8 mouse cellular contexts compared by ENCODE assay signal in the genomic region with DNA sequence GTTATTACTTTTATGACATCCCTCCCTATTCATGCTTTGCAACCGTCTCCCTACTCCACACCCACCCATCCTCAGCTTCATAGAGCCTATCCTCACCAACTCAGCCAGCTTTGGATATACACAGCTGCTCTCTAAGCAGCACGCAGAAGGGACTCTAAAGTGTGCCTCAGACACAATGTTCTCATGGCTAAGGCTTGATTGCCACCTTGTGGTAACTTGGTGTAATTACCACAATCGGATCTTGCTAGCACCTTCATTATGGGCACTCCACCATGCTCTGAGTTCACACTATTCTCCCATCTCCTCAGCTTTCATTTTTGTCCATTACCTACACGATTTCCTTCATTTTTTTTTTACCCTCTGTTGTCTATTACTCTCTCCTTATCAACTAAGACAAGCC. TPM values are rescaled to one million over a fixed set of nuclear protein-coding genes. Genes with fewer than 3 reads are reported as not detected.
DNase-seq lines count a peak whose midpoint lies in the region; ATAC-seq and TF ChIP-seq lines count a peak whose summit lies in the region.

No protein-coding gene starts in this region.

- H3K27ac ChIP-seq in hindbrain, embryonic 11.5 days (ENCODE audit: low read depth, low read length) = no peak overlapping the region
- H3K27ac ChIP-seq in lung, embryonic 14.5 days (ENCODE audit: low read depth) = no peak overlapping the region

- WGBS in hindbrain, embryonic 11.5 days = 3% methylated on average over 4 of the region's 4 CpGs
- WGBS in lung, embryonic 14.5 days = under 1% methylated on average over 4 of the region's 4 CpGs

- ATAC-seq in G1E (ENCODE audit: extremely low read depth, insufficient number of reproducible peaks, low FRiP score, poor library complexity, severe bottlenecking) = peak; percentile 57
- peak; percentile 72 for ATAC-seq in erythroid progenitor cell, adult 5-6 weeks (replicated peaks; ENCODE audit: low FRiP score, poor library complexity, severe bottlenecking)
- peak; percentile 87 for ATAC-seq in hindbrain, embryonic 11.5 days (ENCODE audit: low FRiP score)
- ATAC-seq in lung, embryonic 14.5 days (ENCODE audit: insufficient read depth) = peak; percentile 86

- H3K27me3 ChIP-seq in G1E (ENCODE audit: insufficient read depth, low read length) = no peaks in the 10 kb centered on the region
- no peaks in the 10 kb centered on the region for H3K27me3 ChIP-seq in hindbrain, embryonic 11.5 days (ENCODE audit: control insufficient read depth, insufficient read depth, low read length)
- no peaks in the 10 kb centered on the region for H3K27me3 ChIP-seq in lung, embryonic 14.5 days (ENCODE audit: insufficient read depth, low read length)

- H3K4me2 ChIP-seq in hindbrain, embryonic 11.5 days (replicated peaks; ENCODE audit: low read depth, low read length) = no peak overlapping the region
- no peak overlapping the region for H3K4me2 ChIP-seq in lung, embryonic 14.5 days

- H3K36me3 ChIP-seq in G1E (replicated peaks) = no peaks in the 10 kb centered on the region
- no peaks in the 10 kb centered on the region for H3K36me3 ChIP-seq in hindbrain, embryonic 11.5 days (ENCODE audit: control insufficient read depth, insufficient read depth, low read length)
- no peaks in the 10 kb centered on the region for H3K36me3 ChIP-seq in lung, embryonic 14.5 days (ENCODE audit: insufficient read depth)

- DNase-seq in G1E (ENCODE audit: low spot score) = no peak
- peak; percentile 91 for DNase-seq in brain, adult 2 months (ENCODE audit: low read depth, low spot score)
- peak; percentile 80 for DNase-seq in hindbrain, embryonic 11.5 days (ENCODE audit: low spot score)
- DNase-seq in layer of hippocampus, adult 8-10 months (ENCODE audit: low spot score in 2 of 2) = peak; percentile 23 to 56
- peak; percentile 93 for DNase-seq in lung, embryonic 14.5 days
- peak; percentile 93 for DNase-seq in retina, embryonic 14.5 days (ENCODE audit: low spot score)
- no peak for DNase-seq in urinary bladder, postnatal 4 days (ENCODE audit: low spot score in 2 of 2)

- H3K4me1 ChIP-seq in G1E (ENCODE audit: insufficient read depth, low read depth, low read length) = no peaks in the 10 kb centered on the region
- no peaks in the 10 kb centered on the region for H3K4me1 ChIP-seq in hindbrain, embryonic 11.5 days (replicated peaks; ENCODE audit: control insufficient read depth, insufficient read depth, low read length)
- H3K4me1 ChIP-seq in lung, embryonic 14.5 days (ENCODE audit: insufficient read depth) = no peaks in the 10 kb centered on the region

- H3K9ac ChIP-seq in hindbrain, embryonic 11.5 days (ENCODE audit: low read depth, low read length) = no peak overlapping the region
- no peak overlapping the region for H3K9ac ChIP-seq in lung, embryonic 14.5 days

- no peaks in the 10 kb centered on the region for H3K9me3 ChIP-seq in G1E (replicated peaks)
- no peaks in the 10 kb centered on the region for H3K9me3 ChIP-seq in hindbrain, embryonic 11.5 days (ENCODE audit: control insufficient read depth, low read length)
- no peaks in the 10 kb centered on the region for H3K9me3 ChIP-seq in lung, embryonic 14.5 days (ENCODE audit: low read depth, low read length)

- peak; percentile 39; the same call in 1 of the 2 replicates for TF ChIP-seq CTCF in G1E (IDR thresholded peaks at IDR 0.05; ENCODE audit: low read depth, low read length)
- TF ChIP-seq CTCF in lung, embryonic 14.5 days (IDR thresholded peaks at IDR 0.05; ENCODE audit: low read depth) = peak; percentile 94

- no peak overlapping the region for H3K4me3 ChIP-seq in G1E (ENCODE audit: low read depth, low read length)
- no peak overlapping the region for H3K4me3 ChIP-seq in hindbrain, embryonic 11.5 days (ENCODE audit: low read depth, low read length)
- H3K4me3 ChIP-seq in lung, embryonic 14.5 days (ENCODE audit: low read depth, low read length) = no peak overlapping the region

RNA-seq across cellular contexts. Expression of a gene that starts 25.4 kb away (rescaled TPM):
- total RNA-seq in G1E (2014; fragmentation: Nextera tagmentation) (not detected in 2 replicates), G1E (2017) (0.12 and 0.33 TPM in 2 replicates)
- polyA plus RNA-seq in G1E (2012) = not detected in 2 replicates
- total RNA-seq in erythroid progenitor cell, adult 5-6 weeks (2015; ENCODE audit: low replicate concordance) = not detected in 2 replicates
- total RNA-seq in erythroid progenitor cell, adult 5-6 weeks (2017; ENCODE audit: low replicate concordance) = not detected in 2 replicates
- not detected in 2 replicates for polyA plus RNA-seq in hindbrain, embryonic 11.5 days (2014; fragmentation: Nextera tagmentation; extraction: Ambion mirVana)
- not detected for total RNA-seq in layer of hippocampus, adult 8-10 months (2022)
- polyA plus RNA-seq in lung, embryonic 14.5 days (2014; fragmentation: Nextera tagmentation; extraction: Ambion mirVana) = not detected in 2 replicates

RNA-seq across cellular contexts. Expression of a gene that starts 26.3 kb away (rescaled TPM):
- total RNA-seq in G1E (2014; fragmentation: Nextera tagmentation) = 1.7 TPM in 1 of 2 replicates, not detected in the other
- total RNA-seq in G1E (2017) = not detected in 2 replicates
- polyA plus RNA-seq in G1E (2012) = not detected in 2 replicates
- total RNA-seq in erythroid progenitor cell, adult 5-6 weeks (2015; ENCODE audit: low replicate concordance) = 477 and 485 TPM in 2 replicates
- 7.3 and 30.8 TPM in 2 replicates for total RNA-seq in erythroid progenitor cell, adult 5-6 weeks (2017; ENCODE audit: low replicate concordance)
- 402 and 542 TPM in 2 replicates for polyA plus RNA-seq in hindbrain, embryonic 11.5 days (2014; fragmentation: Nextera tagmentation; extraction: Ambion mirVana)
- total RNA-seq in layer of hippocampus, adult 8-10 months (2022) = 10 to 100 TPM in 2 of 4 experiments, 1 to 10 TPM in 2; 6.1 to 19.4 (median 13.9) TPM
- polyA plus RNA-seq in lung, embryonic 14.5 days (2014; fragmentation: Nextera tagmentation; extraction: Ambion mirVana) = 861 and 982 TPM in 2 replicates

RNA-seq across cellular contexts. Expression of a gene that starts 51.9 kb away (rescaled TPM):
- total RNA-seq in G1E (2014; fragmentation: Nextera tagmentation) (not detected in 2 replicates), G1E (2017) (0.05 TPM in 1 of 2 replicates, not detected in the other)
- not detected in 2 replicates for polyA plus RNA-seq in G1E (2012)
- not detected in 2 replicates for total RNA-seq in erythroid progenitor cell, adult 5-6 weeks (2015; ENCODE audit: low replicate concordance)
- 0.26 TPM in 1 of 2 replicates, not detected in the other for total RNA-seq in erythroid progenitor cell, adult 5-6 weeks (2017; ENCODE audit: low replicate concordance)
- 0.86 and 1.3 TPM in 2 replicates for polyA plus RNA-seq in hindbrain, embryonic 11.5 days (2014; fragmentation: Nextera tagmentation; extraction: Ambion mirVana)
- 1 to 10 TPM; 1.3 to 2.5 (median 1.6) TPM for total RNA-seq in layer of hippocampus, adult 8-10 months (2022)
- polyA plus RNA-seq in lung, embryonic 14.5 days (2014; fragmentation: Nextera tagmentation; extraction: Ambion mirVana) = 1.4 and 1.9 TPM in 2 replicates

Comparison
In these comparisons a context has a peak if more than half of its experiments do, and no peak if none do; other contexts are left out.
1. DNase-seq: peak in brain, adult 2 months (single experiment), hindbrain, embryonic 11.5 days (single experiment), layer of hippocampus, adult 8-10 months (2 of 2), lung, embryonic 14.5 days (single experiment) and retina, embryonic 14.5 days (single experiment); none in G1E (single experiment) and urinary bladder, postnatal 4 days (0 of 2).
2. Peak in every context shown above with its lines, with median percentiles within 50 percentile points of each other: ATAC-seq.